Mouse (Mus musculus) erythroblast, embryonic 14.5 days (primary cell): Measurements from ENCODE around the gene Slamf1.

ENCODE experiments used
- GATA1 ChIP-seq: IDR thresholded peaks from 2 replicates; pipeline ENCODE4 v1.6.1; 2012; ENCODE audit warnings: low read length, inconsistent platforms, mixed read lengths
- TAL1 ChIP-seq: IDR thresholded peaks from 3 replicates; pipeline ENCODE4 v1.6.1; 2012; ENCODE audit warnings: low read length, inconsistent platforms, mixed read lengths

GRCm38 (mm10) chr1:171796185-171796584 is 29.3 kb downstream of the Slamf1 start:
- TF ChIP-seq GATA1 = no peak
- TF ChIP-seq TAL1 = no peak
